Comparison of ENCODE assay signal across 9 mouse cellular contexts in genomic region chr1:156003201-156003935, GRCm38 (mm10). TPM values are rescaled to one million over a fixed set of nuclear protein-coding genes. Genes with fewer than 3 reads are reported as not detected.
DNase-seq lines count a peak whose midpoint lies in the region; ATAC-seq and TF ChIP-seq lines count a peak whose summit lies in the region.
"Had no signal": no experiment of that assay in that cellular context is flagged by ENCODE, and none has a peak within 500 bp of the region (broad histone marks: within the 10 kb centered on the region; RNA-seq: fewer than 3 reads in every experiment).

No protein-coding gene starts in this region.

- H3K4me2 ChIP-seq in heart, embryonic 14.5 days (ENCODE audit: low read length), result no peak overlapping the region
- H3K4me2 ChIP-seq: neural tube, embryonic 13.5 days had no signal

- peak; percentile 59; the same call in 1 of the 2 replicates for ATAC-seq in heart, embryonic 14.5 days (ENCODE audit: insufficient number of reproducible peaks, insufficient read depth, low FRiP score, low read depth)

- peaks cover 42% of the 10 kb centered on the region for H3K36me3 ChIP-seq in heart, embryonic 14.5 days (ENCODE audit: control insufficient read depth, insufficient read depth, low read length)

- no peak overlapping the region for H3K27ac ChIP-seq in heart, embryonic 14.5 days (replicated peaks in 1 of 2; ENCODE audit: control insufficient read depth in 1 of 2, insufficient read depth in 1 of 2, low read depth in 2 of 2, low read length in 2 of 2)
- H3K27ac ChIP-seq in layer of hippocampus, adult 2 months, result no peak overlapping the region
- H3K27ac ChIP-seq: neural tube, embryonic 13.5 days had no signal

- no peak for DNase-seq in heart, adult 9 months (ENCODE audit: low spot score in 2 of 2)
- DNase-seq in ES-CJ7 (ENCODE audit: low read depth, low spot score), result peak; percentile 17
- peak; percentile 2 for DNase-seq in brain, embryonic 14.5 days (ENCODE audit: low read depth)
- peak; percentile 48 for DNase-seq in lung, adult 2 months
- DNase-seq in urinary bladder, postnatal 4 days (ENCODE audit: low spot score in 2 of 2), result no peak
- DNase-seq in layer of hippocampus, postnatal 25 days (ENCODE audit: extremely low spot score in 1 of 2, low spot score in 1 of 2), result no peak
- no peak for DNase-seq in layer of hippocampus, adult 2 months (ENCODE audit: low spot score in 2 of 2)

- 53% methylated on average over 7 of the region's 7 CpGs for WGBS in heart, embryonic 14.5 days
- 66% methylated on average over 7 of the region's 7 CpGs for WGBS in lung, adult 2 months

- H3K9ac ChIP-seq in heart, embryonic 14.5 days (ENCODE audit: low read length), result no peak overlapping the region
- H3K9ac ChIP-seq: neural tube, embryonic 13.5 days had no signal

- H3K9me3 ChIP-seq in heart, embryonic 14.5 days (ENCODE audit: control insufficient read depth, low read length), result no peaks in the 10 kb centered on the region
- H3K9me3 ChIP-seq: neural tube, embryonic 13.5 days had no signal

- H3K4me3 ChIP-seq in heart, embryonic 14.5 days (ENCODE audit: control insufficient read depth in 1 of 2, insufficient read depth in 1 of 2, low read depth in 1 of 2, low read length in 2 of 2), result no peak overlapping the region
- no peak overlapping the region for H3K4me3 ChIP-seq in lung, adult 2 months (replicated peaks; ENCODE audit: extremely low read depth, low read depth, low read length)
- no peak overlapping the region for H3K4me3 ChIP-seq in layer of hippocampus, adult 2 months
- H3K4me3 ChIP-seq: neural tube, embryonic 13.5 days had no signal

- TF ChIP-seq CTCF in brain, embryonic 14.5 days (IDR thresholded peaks at IDR 0.05; ENCODE audit: borderline replicate concordance, extremely low read depth, insufficient read depth, insufficient read length), result no peak
- no peak for TF ChIP-seq CTCF in lung, adult 2 months (IDR thresholded peaks at IDR 0.05; ENCODE audit: insufficient read depth, low read length)
- TF ChIP-seq CTCF in layer of hippocampus, adult 2 months (conservative IDR thresholded peaks at IDR 0.05), result no peak

- no peak for TF ChIP-seq POLR2A in brain, embryonic 14.5 days (IDR thresholded peaks at IDR 0.05; ENCODE audit: borderline replicate concordance, extremely low read depth, insufficient read depth, insufficient read length, poor library complexity, severe bottlenecking)
- TF ChIP-seq POLR2A in lung, adult 2 months (IDR thresholded peaks at IDR 0.05; ENCODE audit: borderline replicate concordance, extremely low read depth, low read depth, low read length), result no peak

- peaks cover 2 to 10% of the 10 kb centered on the region in 2 experiments; a peak in 3 of 4 replicates for H3K4me1 ChIP-seq in heart, embryonic 14.5 days (ENCODE audit: control insufficient read depth in 2 of 2, insufficient read depth in 2 of 2, low read length in 2 of 2)
- H3K4me1 ChIP-seq in lung, adult 2 months (ENCODE audit: control insufficient read depth, insufficient read depth, low read length), result no peaks in the 10 kb centered on the region
- H3K4me1 ChIP-seq: neural tube, embryonic 13.5 days had no signal

- no peaks in the 10 kb centered on the region for H3K27me3 ChIP-seq in heart, embryonic 14.5 days (ENCODE audit: control insufficient read depth, insufficient read depth, low read length)
- H3K27me3 ChIP-seq: neural tube, embryonic 13.5 days had no signal

RNA-seq across cellular contexts. Expression of gene Cep350, which starts 30.3 kb away (rescaled TPM):
- polyA plus RNA-seq in heart, embryonic 14.5 days (2014; fragmentation: Nextera tagmentation; extraction: Ambion mirVana), result 7.6 and 11.3 TPM in 2 replicates
- polyA plus RNA-seq in brain, embryonic 14.5 days (2012; rRNA removed), result 10.9 and 14.0 TPM in 2 replicates
- polyA plus RNA-seq in lung, adult 2 months (2012; rRNA removed), result 4.3 and 6.2 TPM in 2 replicates
- total RNA-seq in layer of hippocampus, postnatal 25 days (2021), result 10 to 100 TPM; 41.8 to 49.7 TPM
- total RNA-seq in layer of hippocampus, adult 2 months (2021), result 10 to 100 TPM; 48.9 to 52.1 TPM

RNA-seq across cellular contexts. Expression of gene Tor1aip2, which starts 31.8 kb away (rescaled TPM):
- 89.8 and 91.3 TPM in 2 replicates for polyA plus RNA-seq in heart, embryonic 14.5 days (2014; fragmentation: Nextera tagmentation; extraction: Ambion mirVana)
- polyA plus RNA-seq in brain, embryonic 14.5 days (2012; rRNA removed), result 57.9 and 61.6 TPM in 2 replicates
- 52.0 and 62.4 TPM in 2 replicates for polyA plus RNA-seq in lung, adult 2 months (2012; rRNA removed)
- 10 to 100 TPM; 56.2 to 56.3 TPM for total RNA-seq in layer of hippocampus, postnatal 25 days (2021)
- total RNA-seq in layer of hippocampus, adult 2 months (2021), result 10 to 100 TPM; 48.4 to 55.1 TPM

RNA-seq across cellular contexts. Expression of gene Tor1aip1, which starts 32.9 kb away (rescaled TPM):
- 34.5 and 38.8 TPM in 2 replicates for polyA plus RNA-seq in heart, embryonic 14.5 days (2014; fragmentation: Nextera tagmentation; extraction: Ambion mirVana)
- 8.6 and 14.6 TPM in 2 replicates for polyA plus RNA-seq in brain, embryonic 14.5 days (2012; rRNA removed)
- 35.5 and 36.6 TPM in 2 replicates for polyA plus RNA-seq in lung, adult 2 months (2012; rRNA removed)
- 10 to 100 TPM; 28.6 to 32.4 TPM for total RNA-seq in layer of hippocampus, postnatal 25 days (2021)
- total RNA-seq in layer of hippocampus, adult 2 months (2021), result 10 to 100 TPM; 32.7 to 33.6 TPM

Comparison
In these comparisons a context has a peak if more than half of its experiments do, and no peak if none do; other contexts are left out.
1. DNase-seq: peak in ES-CJ7 (single experiment), brain, embryonic 14.5 days (single experiment) and lung, adult 2 months (single experiment); none in heart, adult 9 months (0 of 2), urinary bladder, postnatal 4 days (0 of 2), layer of hippocampus, postnatal 25 days (0 of 2) and layer of hippocampus, adult 2 months (0 of 2).